Comparison of ENCODE assay signal across 9 mouse cellular contexts in the genomic region with DNA sequence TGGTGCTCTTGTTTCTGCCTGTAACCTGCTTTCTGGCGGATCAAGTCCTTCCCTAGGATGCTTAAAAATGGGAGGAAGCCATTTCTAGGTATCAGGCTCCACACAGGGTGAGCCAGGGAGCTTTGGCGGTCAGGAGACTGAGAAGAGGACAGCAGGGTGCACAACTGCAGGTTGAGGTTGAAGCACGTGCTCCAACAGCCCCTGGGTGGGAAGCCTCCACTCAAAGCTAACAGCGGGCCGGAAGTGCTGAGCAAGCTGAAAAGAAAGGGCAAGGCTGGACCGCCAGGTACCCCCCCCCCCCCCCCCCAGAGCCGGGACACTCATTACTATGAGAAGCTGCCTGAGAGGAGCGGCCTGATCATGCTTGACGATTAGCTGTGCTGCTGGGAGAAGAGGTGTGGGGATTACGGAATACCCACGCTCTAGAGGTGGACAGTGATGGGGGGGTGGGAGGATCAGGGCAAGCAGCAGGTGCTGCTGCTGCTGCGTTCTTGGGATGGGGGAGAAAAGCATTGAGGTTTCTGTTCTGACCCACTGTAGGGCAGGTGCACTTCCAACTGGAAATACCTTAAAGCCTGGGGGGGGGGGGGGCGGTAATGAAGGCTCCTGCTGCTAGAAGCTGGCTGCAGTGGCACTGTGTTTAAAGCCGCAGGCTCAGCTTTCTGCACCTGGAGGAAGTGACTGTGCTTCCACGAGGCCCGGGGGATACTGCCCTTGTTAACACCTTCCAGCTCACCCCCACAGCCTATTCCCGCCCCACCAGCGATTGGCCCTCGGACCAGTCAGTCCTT. TPM values are rescaled to one million over a fixed set of nuclear protein-coding genes. Genes with fewer than 3 reads are reported as not detected.
DNase-seq lines count a peak whose midpoint lies in the region; ATAC-seq and TF ChIP-seq lines count a peak whose summit lies in the region.
"Had no signal": no experiment of that assay in that cellular context is flagged by ENCODE, and none has a peak within 500 bp of the region (broad histone marks: within the 10 kb centered on the region; RNA-seq: fewer than 3 reads in every experiment).

No protein-coding gene starts in this region.

- no peak for DNase-seq in lung, postnatal 0 days (ENCODE audit: low spot score)
- no peak for DNase-seq in lung, postnatal 10 days
- peak; percentile 24 for DNase-seq in liver, postnatal 0 days
- DNase-seq in thymus, postnatal 36 days = peak; percentile 46 to 67
- DNase-seq in MN1 (ENCODE audit: low spot score) = no peak
- DNase-seq in frontal cortex, postnatal 36 days (ENCODE audit: low spot score in 2 of 2) = no peak
- no peak for DNase-seq in frontal cortex, postnatal 10 days (ENCODE audit: low spot score in 2 of 2)

- no peak for TF ChIP-seq CTCF in lung, postnatal 0 days (IDR thresholded peaks at IDR 0.05)
- no peak for TF ChIP-seq CTCF in liver, postnatal 0 days (IDR thresholded peaks at IDR 0.05; ENCODE audit: low read depth)

- H3K4me2 ChIP-seq in lung, postnatal 0 days (replicated peaks; ENCODE audit: low read depth, low read length) = 0 out of 2 replicates have a peak overlapping the region, but pooled peaks have one; percentile 17
- H3K4me2 ChIP-seq in forebrain, embryonic 16.5 days (ENCODE audit: low read length) = peak overlapping the region; percentile 17; the same call in 1 of the 2 replicates
- H3K4me2 ChIP-seq in liver, postnatal 0 days (ENCODE audit: low read depth, low read length) = peak overlapping the region; percentile 65

- no peaks in the 10 kb centered on the region for H3K36me3 ChIP-seq in lung, postnatal 0 days (ENCODE audit: insufficient read depth, low read length)
- H3K36me3 ChIP-seq in forebrain, embryonic 16.5 days (ENCODE audit: control insufficient read depth, insufficient read depth) = no peaks in the 10 kb centered on the region
- no peaks in the 10 kb centered on the region for H3K36me3 ChIP-seq in liver, postnatal 0 days (replicated peaks; ENCODE audit: insufficient read depth, low read length)

- peaks cover 9% of the 10 kb centered on the region for H3K4me1 ChIP-seq in lung, postnatal 0 days (ENCODE audit: insufficient read depth, low read depth, low read length)
- 0 out of 2 replicates have a peak, but pooled peaks cover 3% of the 10 kb centered on the region for H3K4me1 ChIP-seq in forebrain, embryonic 16.5 days (replicated peaks; ENCODE audit: control insufficient read depth, insufficient read depth, low read length)
- peaks cover 32% of the 10 kb centered on the region for H3K4me1 ChIP-seq in liver, postnatal 0 days (ENCODE audit: insufficient read depth)

- TF ChIP-seq EP300 in lung, postnatal 0 days (IDR thresholded peaks at IDR 0.05) = no peak
- no peak for TF ChIP-seq EP300 in liver, postnatal 0 days (IDR thresholded peaks at IDR 0.05; ENCODE audit: low read depth)

- no peak overlapping the region for H3K27ac ChIP-seq in lung, postnatal 0 days (ENCODE audit: low read length)
- H3K27ac ChIP-seq in forebrain, embryonic 16.5 days (ENCODE audit: low read length) = no peak overlapping the region
- peak overlapping the region; percentile 41 for H3K27ac ChIP-seq in liver, postnatal 0 days (ENCODE audit: low read depth)
- H3K27ac ChIP-seq: macrophage had no signal

- no peak for ATAC-seq in lung, postnatal 0 days
- ATAC-seq in forebrain, embryonic 16.5 days = no peak
- ATAC-seq in liver, postnatal 0 days = no peak

- H3K27me3 ChIP-seq in lung, postnatal 0 days (replicated peaks; ENCODE audit: insufficient read depth, low read length) = no peaks in the 10 kb centered on the region
- H3K27me3 ChIP-seq in forebrain, embryonic 16.5 days (replicated peaks; ENCODE audit: control insufficient read depth, insufficient read depth, low read length) = no peaks in the 10 kb centered on the region
- H3K27me3 ChIP-seq in liver, postnatal 0 days (ENCODE audit: insufficient read depth, low read length) = no peaks in the 10 kb centered on the region

- H3K9me3 ChIP-seq in lung, postnatal 0 days (ENCODE audit: low read length) = no peaks in the 10 kb centered on the region
- H3K9me3 ChIP-seq in forebrain, embryonic 16.5 days (ENCODE audit: control insufficient read depth, low read length) = no peaks in the 10 kb centered on the region
- no peaks in the 10 kb centered on the region for H3K9me3 ChIP-seq in liver, postnatal 0 days (ENCODE audit: low read length)

- H3K4me3 ChIP-seq in lung, postnatal 0 days (ENCODE audit: low read depth, low read length) = no peak overlapping the region
- H3K4me3 ChIP-seq in forebrain, embryonic 16.5 days (replicated peaks; ENCODE audit: low read length) = no peak overlapping the region
- H3K4me3 ChIP-seq in liver, postnatal 0 days (ENCODE audit: low read depth, low read length) = no peak overlapping the region

- no peak overlapping the region for H3K9ac ChIP-seq in lung, postnatal 0 days (replicated peaks; ENCODE audit: low read depth)
- H3K9ac ChIP-seq in forebrain, embryonic 16.5 days (replicated peaks; ENCODE audit: low read depth, low read length) = no peak overlapping the region; the same call in 1 of the 2 replicates
- H3K9ac ChIP-seq in liver, postnatal 0 days (replicated peaks) = 0 out of 2 replicates have a peak overlapping the region, but pooled peaks have one; percentile 8

- 17% methylated on average over 17 of the region's 19 CpGs for WGBS in lung, postnatal 0 days
- WGBS in forebrain, embryonic 16.5 days = 25% methylated on average over 18 of the region's 19 CpGs
- WGBS in liver, postnatal 0 days (ENCODE audit: insufficient replicate concordance) = 17% methylated on average over 17 of the region's 19 CpGs

RNA-seq across cellular contexts. Expression of a gene that starts 4.7 kb away (rescaled TPM):
- not detected in 2 replicates for polyA plus RNA-seq in lung, postnatal 0 days (2015; fragmentation: Nextera tagmentation; extraction: Ambion mirVana)
- not detected in 2 replicates for polyA plus RNA-seq in forebrain, embryonic 16.5 days (2015; fragmentation: Nextera tagmentation; extraction: Ambion mirVana)
- polyA plus RNA-seq in liver, postnatal 0 days (2015; fragmentation: Nextera tagmentation; extraction: Ambion mirVana) = not detected in 2 replicates
- polyA plus RNA-seq: macrophage had no signal

RNA-seq across cellular contexts. Expression of a gene that starts 25.2 kb away (rescaled TPM):
- 14.9 and 16.2 TPM in 2 replicates for polyA plus RNA-seq in lung, postnatal 0 days (2015; fragmentation: Nextera tagmentation; extraction: Ambion mirVana)
- polyA plus RNA-seq in forebrain, embryonic 16.5 days (2015; fragmentation: Nextera tagmentation; extraction: Ambion mirVana) = 30.0 and 30.7 TPM in 2 replicates
- polyA plus RNA-seq in liver, postnatal 0 days (2015; fragmentation: Nextera tagmentation; extraction: Ambion mirVana) = 7.7 and 9.3 TPM in 2 replicates

RNA-seq across cellular contexts. Expression of a gene that starts 27.2 kb away (rescaled TPM):
- polyA plus RNA-seq in lung, postnatal 0 days (2015; fragmentation: Nextera tagmentation; extraction: Ambion mirVana) = 14.4 and 14.8 TPM in 2 replicates
- polyA plus RNA-seq in forebrain, embryonic 16.5 days (2015; fragmentation: Nextera tagmentation; extraction: Ambion mirVana) = 17.7 and 20.9 TPM in 2 replicates
- polyA plus RNA-seq in liver, postnatal 0 days (2015; fragmentation: Nextera tagmentation; extraction: Ambion mirVana) = 5.3 and 6.4 TPM in 2 replicates

Comparison
In these comparisons a context has a peak if more than half of its experiments do, and no peak if none do; other contexts are left out.
1. DNase-seq: peak in liver, postnatal 0 days (single experiment) and thymus, postnatal 36 days (2 of 2); none in lung, postnatal 0 days (single experiment), lung, postnatal 10 days (single experiment), MN1 (single experiment), frontal cortex, postnatal 36 days (0 of 2) and frontal cortex, postnatal 10 days (0 of 2).
2. Peak in every context shown above with its lines, with median percentiles within 50 percentile points of each other: H3K4me2 ChIP-seq.